Mouse (Mus musculus) hindbrain, embryonic 12.5 days (tissue): ENCODE measurements around the gene Sorbs1. TPM values are rescaled to one million over a fixed set of nuclear protein-coding genes. Genes with fewer than 3 reads are reported as not detected.
A peak's percentile ranks its signal among the peaks of the same experiment; 100 is the strongest.

Experiments
- ATAC-seq: fragments of 200-750 bp; cut with Nextera tagmentation; 2 replicates; pipeline ENCODE4 v1.8.0; 2017; ENCODE audit warnings: moderate TSS enrichment; ENCODE audit not compliant: low FRiP score
- H3K27ac ChIP-seq: fragments of 300-500 bp; sonication (generic); 2 replicates; pipeline ENCODE4 v1.5.1; 2016; ENCODE audit warnings: mild to moderate bottlenecking
- H3K27me3 ChIP-seq: fragments of 300-500 bp; sonication (generic); 2 replicates; pipeline ENCODE4 v1.6.1; 2016; ENCODE audit warnings: mild to moderate bottlenecking
- H3K36me3 ChIP-seq: fragments of 300-500 bp; sonication (generic); 2 replicates; pipeline ENCODE4 v1.6.1; 2016; ENCODE audit warnings: mild to moderate bottlenecking
- H3K4me1 ChIP-seq: fragments of 300-500 bp; sonication (generic); 2 replicates; pipeline ENCODE4 v1.6.1; 2016
- H3K4me2 ChIP-seq: fragments of 300-500 bp; sonication (generic); replicated peaks from 2 replicates; pipeline ENCODE4 v1.6.1; 2016; ENCODE audit warnings: mild to moderate bottlenecking
- H3K4me3 ChIP-seq: fragments of 300-500 bp; sonication (generic); 2 replicates; pipeline ENCODE4 v1.5.1; 2016; ENCODE audit warnings: mild to moderate bottlenecking
- H3K9ac ChIP-seq: fragments of 300-500 bp; sonication (generic); 2 replicates; pipeline ENCODE4 v1.6.1; 2016; ENCODE audit warnings: mild to moderate bottlenecking, moderate library complexity
- H3K9me3 ChIP-seq: fragments of 300-500 bp; sonication (generic); replicated peaks from 2 replicates; pipeline ENCODE4 v1.6.1; 2016; ENCODE audit warnings: mild to moderate bottlenecking
- WGBS: fragments of 180-500 bp; shearing (Covaris S2); methylation state at CpG from one replicate; pipeline ENCODE4 v1.1.7; 2016; 5-methylcytosine and 5-hydroxymethylcytosine counted together
- polyA plus RNA-seq: library from polyadenylated mRNA; unstranded; fragments of >200 nt; fragmentation: Nextera tagmentation; extraction: Ambion mirVana; gene quantifications from 2 replicates; pipeline ENCODE4 v1.2.1, GENCODE M21; 2016

Gene Sorbs1
- polyA plus RNA-seq, 1 experiment from 2014 or later = 106 TPM

DNA sequence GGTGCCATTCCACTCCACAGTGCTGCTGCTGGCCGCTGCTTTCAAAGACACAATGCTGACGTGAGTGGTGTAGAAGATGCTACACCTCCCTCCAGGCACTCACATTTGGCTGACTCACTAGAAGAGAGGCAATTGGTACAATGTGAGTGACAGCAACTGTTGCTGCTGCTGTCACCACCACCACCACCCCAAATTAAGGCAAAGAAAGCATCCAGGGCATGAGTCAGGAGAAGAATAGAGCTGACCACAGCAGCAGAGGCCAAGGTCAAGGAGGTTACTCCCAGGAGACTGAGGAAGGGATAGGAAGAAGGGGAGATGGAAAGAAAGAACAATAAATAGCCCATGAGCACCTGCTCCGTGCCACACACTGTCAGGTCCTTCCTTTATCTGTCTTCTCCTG lies 84.4 kb downstream of the Sorbs1 start:
- Histone ChIP-seq H3K4me3 (no peak overlapping the region), H3K27me3 (no peaks in the 10 kb centered on the region), H3K27ac (no peak overlapping the region), H3K9me3 (no peaks in the 10 kb centered on the region), H3K4me2 (no peak overlapping the region), H3K4me1 (peaks cover 19% of the 10 kb centered on the region), H3K9ac (no peak overlapping the region), H3K36me3 (no peaks in the 10 kb centered on the region)
- 64% methylated on average over 3 of the region's 3 CpGs for WGBS
- ATAC-seq = no peak

- H3K27ac ChIP-seq = peak overlapping the region; percentile 49
Observed at GRCm38 (mm10) chr19:40426103-40426960, 87.2 kb downstream of the Sorbs1 start.

GRCm38 (mm10) chr19:40425326-40425725 lies 88.3 kb downstream of the Sorbs1 start:
- WGBS = 53% methylated on average over 5 of the region's 5 CpGs
- Histone ChIP-seq H3K4me1 (peaks cover 16% of the 10 kb centered on the region), H3K4me3 (no peak overlapping the region), H3K27ac (no peak overlapping the region), H3K4me2 (no peak overlapping the region), H3K9me3 (no peaks in the 10 kb centered on the region), H3K36me3 (no peaks in the 10 kb centered on the region), H3K27me3 (no peaks in the 10 kb centered on the region), H3K9ac (no peak overlapping the region)
- ATAC-seq = no peak

More at GRCm38 (mm10) chr19:40426103-40426960, 87.2 kb downstream of the Sorbs1 start:
- ATAC-seq = peak; percentile 62
- Histone ChIP-seq H3K27me3 (no peaks in the 10 kb centered on the region), H3K4me3 (no peak overlapping the region), H3K4me2 (no peak overlapping the region), H3K4me1 (peaks cover 14% of the 10 kb centered on the region), H3K9me3 (no peaks in the 10 kb centered on the region), H3K9ac (no peak overlapping the region), H3K36me3 (no peaks in the 10 kb centered on the region)
- WGBS = 76% methylated on average over 16 of the region's 16 CpGs

DNA sequence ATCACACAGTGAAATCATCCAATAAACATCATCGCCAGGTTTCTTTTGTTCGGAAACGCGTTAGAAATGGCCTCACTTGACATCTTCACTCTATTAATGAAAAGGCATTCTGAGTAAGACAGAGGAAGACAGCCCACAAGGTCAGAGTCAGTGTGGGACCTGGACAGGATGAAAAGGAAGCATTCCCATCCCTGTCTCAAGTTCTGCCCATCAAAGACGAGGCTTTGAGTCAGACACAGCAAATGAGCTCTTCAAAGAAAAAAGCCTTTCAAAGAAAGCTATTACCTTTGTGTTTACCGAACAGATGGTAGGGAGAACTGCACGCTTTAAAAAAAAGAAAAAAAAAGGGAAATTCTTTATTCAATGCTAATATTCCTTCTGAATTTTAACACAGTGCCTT lies 92.5 kb downstream of the Sorbs1 start:
- H3K36me3 ChIP-seq = no peaks in the 10 kb centered on the region
- no peaks in the 10 kb centered on the region for H3K9me3 ChIP-seq
- H3K27ac ChIP-seq = no peak overlapping the region
- peaks cover 11% of the 10 kb centered on the region for H3K4me1 ChIP-seq
- H3K27me3 ChIP-seq = no peaks in the 10 kb centered on the region
- no peak overlapping the region for H3K9ac ChIP-seq
- H3K4me3 ChIP-seq = no peak overlapping the region
- WGBS = 54% methylated on average over 7 of the region's 7 CpGs
- no peak for ATAC-seq
- H3K4me2 ChIP-seq = no peak overlapping the region

GRCm38 (mm10) chr19:40419315-40419714 lies 94.3 kb downstream of the Sorbs1 start:
- Histone ChIP-seq H3K9me3 (no peaks in the 10 kb centered on the region), H3K4me3 (no peak overlapping the region), H3K36me3 (no peaks in the 10 kb centered on the region), H3K4me1 (peaks cover 20% of the 10 kb centered on the region), H3K27ac (no peak overlapping the region), H3K9ac (no peak overlapping the region), H3K27me3 (no peaks in the 10 kb centered on the region), H3K4me2 (no peak overlapping the region)
- ATAC-seq = no peak
- 83% methylated on average over 7 of the region's 7 CpGs for WGBS

DNA sequence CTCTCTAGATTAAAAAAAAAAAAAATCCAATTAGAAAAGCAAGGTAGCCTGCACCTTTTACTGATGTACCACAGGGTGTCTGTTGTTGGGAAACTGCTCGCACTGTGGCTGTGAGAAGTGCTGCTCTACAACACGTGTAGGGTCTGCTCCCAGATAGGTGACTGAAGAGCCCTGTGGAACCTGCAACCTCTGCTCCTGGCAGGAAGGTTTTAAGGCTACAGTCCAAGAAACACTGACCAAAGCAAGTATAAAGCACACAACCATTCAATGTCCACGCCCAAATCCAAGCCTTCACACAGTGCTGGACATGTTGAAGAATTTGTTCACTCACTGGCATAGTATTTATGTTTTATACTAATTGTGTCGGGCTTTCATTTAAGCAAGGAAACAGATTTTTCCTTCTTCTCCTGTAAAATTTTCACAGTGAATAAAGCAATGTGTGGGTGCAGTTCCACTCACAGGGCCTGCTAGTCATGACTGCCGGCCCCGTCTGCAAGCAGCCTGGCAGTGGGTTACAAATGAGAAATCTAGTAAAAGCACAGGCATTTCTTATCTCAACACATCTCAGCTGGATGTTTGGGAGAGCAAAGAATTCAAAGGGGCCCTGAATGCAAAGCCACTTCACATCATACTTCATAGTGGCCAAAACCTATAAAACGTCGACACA lies 96.3 kb downstream of the Sorbs1 start:
- Histone ChIP-seq H3K36me3 (no peaks in the 10 kb centered on the region), H3K9ac (no peak overlapping the region), H3K4me3 (no peak overlapping the region), H3K27me3 (no peaks in the 10 kb centered on the region), H3K4me1 (peaks cover 13% of the 10 kb centered on the region), H3K9me3 (no peaks in the 10 kb centered on the region), H3K4me2 (no peak overlapping the region), H3K27ac (no peak overlapping the region)
- WGBS = 75% methylated on average over 8 of the region's 8 CpGs
- ATAC-seq = no peak

GRCm38 (mm10) chr19:40415725-40416124 lies 97.9 kb downstream of the Sorbs1 start:
- Histone ChIP-seq H3K9me3 (no peaks in the 10 kb centered on the region), H3K27me3 (no peaks in the 10 kb centered on the region), H3K9ac (no peak overlapping the region), H3K4me3 (no peak overlapping the region), H3K4me2 (no peak overlapping the region), H3K27ac (no peak overlapping the region), H3K36me3 (no peaks in the 10 kb centered on the region), H3K4me1 (peaks cover 15% of the 10 kb centered on the region)
- 88% methylated on average over 1 of the region's 1 CpGs for WGBS
- ATAC-seq = no peak

GRCm38 (mm10) chr19:40414798-40415475 lies 98.6 kb downstream of the Sorbs1 start:
- ATAC-seq = no peak
- 56% methylated on average over 11 of the region's 11 CpGs for WGBS
- Histone ChIP-seq H3K4me3 (no peak overlapping the region), H3K9ac (no peak overlapping the region), H3K4me1 (peaks cover 17% of the 10 kb centered on the region), H3K4me2 (no peak overlapping the region), H3K27me3 (no peaks in the 10 kb centered on the region), H3K36me3 (no peaks in the 10 kb centered on the region), H3K27ac (peak overlapping the region; percentile 62), H3K9me3 (no peaks in the 10 kb centered on the region)

- no peaks in the 10 kb centered on the region for H3K9me3 ChIP-seq
- no peak for ATAC-seq
- no peaks in the 10 kb centered on the region for H3K36me3 ChIP-seq
- peaks cover 18% of the 10 kb centered on the region for H3K4me1 ChIP-seq
- H3K4me2 ChIP-seq = no peak overlapping the region
- H3K27me3 ChIP-seq = no peaks in the 10 kb centered on the region
- H3K27ac ChIP-seq = 0 out of 2 replicates have a peak overlapping the region, but pooled peaks have one; percentile 19
- no peak overlapping the region for H3K9ac ChIP-seq
- H3K4me3 ChIP-seq = no peak overlapping the region
- 75% methylated on average over 6 of the region's 6 CpGs for WGBS
Observed at GRCm38 (mm10) chr19:40414386-40414785, 99.2 kb downstream of the Sorbs1 start.

DNA sequence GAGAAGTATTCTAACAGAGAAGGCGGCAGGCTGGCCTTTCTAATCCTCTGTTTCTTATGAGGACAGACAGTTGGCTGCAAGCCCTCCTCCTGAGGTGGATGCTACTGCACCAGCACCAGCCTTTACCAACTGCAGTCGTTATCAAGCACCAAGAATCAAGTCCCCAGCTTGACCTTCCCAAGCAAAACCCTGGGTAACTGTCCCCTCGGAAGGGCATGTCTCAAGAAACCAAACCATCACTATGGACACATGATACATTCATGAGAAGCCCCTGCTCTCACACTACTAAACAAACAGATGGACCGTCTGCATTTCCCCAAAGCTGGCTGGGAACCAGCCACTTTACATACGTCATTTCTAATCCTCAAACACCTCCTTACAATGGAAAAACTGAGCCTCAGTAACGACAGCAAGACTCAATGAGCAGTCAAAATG lies 102.2 kb downstream of the Sorbs1 start:
- H3K4me3 ChIP-seq = no peak overlapping the region
- no peak overlapping the region for H3K27ac ChIP-seq
- H3K36me3 ChIP-seq = no peaks in the 10 kb centered on the region
- no peaks in the 10 kb centered on the region for H3K27me3 ChIP-seq
- H3K4me1 ChIP-seq = peaks cover 18% of the 10 kb centered on the region
- WGBS = 68% methylated on average over 6 of the region's 6 CpGs
- ATAC-seq = no peak
- no peak overlapping the region for H3K9ac ChIP-seq
- no peak overlapping the region for H3K4me2 ChIP-seq
- H3K9me3 ChIP-seq = no peaks in the 10 kb centered on the region

GRCm38 (mm10) chr19:40410511-40410910 lies 103.1 kb downstream of the Sorbs1 start:
- 81% methylated on average over 4 of the region's 4 CpGs for WGBS
- H3K27ac ChIP-seq = no peak overlapping the region
- H3K36me3 ChIP-seq = no peaks in the 10 kb centered on the region
- no peak for ATAC-seq
- no peak overlapping the region for H3K4me3 ChIP-seq
- H3K9me3 ChIP-seq = no peaks in the 10 kb centered on the region
- no peak overlapping the region for H3K4me2 ChIP-seq
- no peaks in the 10 kb centered on the region for H3K27me3 ChIP-seq
- H3K4me1 ChIP-seq = peaks cover 18% of the 10 kb centered on the region
- no peak overlapping the region for H3K9ac ChIP-seq

GRCm38 (mm10) chr19:40410109-40410508 lies 103.5 kb downstream of the Sorbs1 start:
- H3K9me3 ChIP-seq = no peaks in the 10 kb centered on the region
- peaks cover 14% of the 10 kb centered on the region for H3K4me1 ChIP-seq
- no peak overlapping the region for H3K4me3 ChIP-seq
- no peaks in the 10 kb centered on the region for H3K36me3 ChIP-seq
- ATAC-seq = no peak
- WGBS = 76% methylated on average over 9 of the region's 9 CpGs
- H3K27me3 ChIP-seq = no peaks in the 10 kb centered on the region
- H3K4me2 ChIP-seq = no peak overlapping the region
- H3K27ac ChIP-seq = no peak overlapping the region
- H3K9ac ChIP-seq = no peak overlapping the region
